Mouse (Mus musculus): ENCODE data around the gene Npsr1. TPM values are rescaled to one million over a fixed set of nuclear protein-coding genes. Genes with fewer than 3 reads are reported as not detected.
A peak's percentile ranks its signal among the peaks of the same experiment; 100 is the strongest.

Gene Npsr1
- polyA plus RNA-seq, 1 experiment from 2014 or later = not detected

GRCm38 (mm10) chr9:24189511-24190260 lies 91.9 kb downstream of the Npsr1 start:
- no peak overlapping the region for H3K27ac ChIP-seq (ENCODE audit: low read length)
- no peaks in the 10 kb centered on the region for H3K36me3 ChIP-seq (ENCODE audit: control insufficient read depth, insufficient read depth)
- no peaks in the 10 kb centered on the region for H3K4me1 ChIP-seq (ENCODE audit: control insufficient read depth, low read depth, low read length)
- H3K9me3 ChIP-seq (replicated peaks; ENCODE audit: control insufficient read depth, low read length) = no peaks in the 10 kb centered on the region
- no peak overlapping the region for H3K4me2 ChIP-seq (ENCODE audit: low read depth, low read length)
- ATAC-seq (ENCODE audit: low read depth) = no peak
- no peak overlapping the region for H3K9ac ChIP-seq (ENCODE audit: low read depth, low read length)
- 38% methylated on average over 2 of the region's 2 CpGs for WGBS (ENCODE audit: insufficient replicate concordance)
- no peaks in the 10 kb centered on the region for H3K27me3 ChIP-seq (ENCODE audit: control insufficient read depth, insufficient read depth, low read depth, low read length)
- H3K4me3 ChIP-seq (ENCODE audit: low read depth, low read length) = no peak overlapping the region

DNA sequence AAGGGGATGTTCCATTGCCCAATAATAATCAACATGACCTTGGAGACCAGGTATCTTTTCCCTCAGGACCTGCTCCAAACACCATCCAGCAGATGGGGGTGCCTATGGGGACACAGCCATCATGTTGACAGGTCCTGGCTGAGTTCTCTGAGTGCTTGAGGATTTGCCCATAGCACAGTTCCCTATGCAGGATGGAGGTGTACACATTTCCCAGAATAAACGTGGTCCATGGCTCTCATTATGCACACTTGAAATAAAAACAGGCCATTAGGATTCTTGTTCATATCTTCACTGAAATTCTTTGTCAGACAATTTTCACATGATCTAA lies 92.4 kb downstream of the Npsr1 start:
- no peak overlapping the region for H3K27ac ChIP-seq (ENCODE audit: low read length)

GRCm38 (mm10) chr9:24198254-24198653 lies 100.5 kb downstream of the Npsr1 start:
- Histone ChIP-seq H3K36me3 (ENCODE audit: control insufficient read depth, insufficient read depth) (no peaks in the 10 kb centered on the region), H3K27ac (ENCODE audit: low read length) (no peak overlapping the region), H3K4me1 (ENCODE audit: control insufficient read depth, low read depth, low read length) (no peaks in the 10 kb centered on the region), H3K9me3 (replicated peaks; ENCODE audit: control insufficient read depth, low read length) (no peaks in the 10 kb centered on the region), H3K27me3 (ENCODE audit: control insufficient read depth, insufficient read depth, low read depth, low read length) (no peaks in the 10 kb centered on the region), H3K4me3 (ENCODE audit: low read depth, low read length) (no peak overlapping the region), H3K9ac (ENCODE audit: low read depth, low read length) (no peak overlapping the region), H3K4me2 (ENCODE audit: low read depth, low read length) (no peak overlapping the region)
- WGBS (ENCODE audit: insufficient replicate concordance) = 17% methylated on average over 1 of the region's 1 CpGs
- no peak for ATAC-seq (ENCODE audit: low read depth)

More for the DNA sequence above, 92.4 kb downstream of the Npsr1 start:
- Histone ChIP-seq H3K27me3 (ENCODE audit: control insufficient read depth, insufficient read depth, low read depth, low read length) (no peaks in the 10 kb centered on the region), H3K9me3 (replicated peaks; ENCODE audit: control insufficient read depth, low read length) (no peaks in the 10 kb centered on the region), H3K4me1 (ENCODE audit: control insufficient read depth, low read depth, low read length) (no peaks in the 10 kb centered on the region), H3K4me3 (ENCODE audit: low read depth, low read length) (no peak overlapping the region), H3K4me2 (ENCODE audit: low read depth, low read length) (no peak overlapping the region), H3K9ac (ENCODE audit: low read depth, low read length) (no peak overlapping the region), H3K36me3 (ENCODE audit: control insufficient read depth, insufficient read depth) (no peaks in the 10 kb centered on the region)
- 39% methylated on average over 1 of the region's 1 CpGs for WGBS (ENCODE audit: insufficient replicate concordance)
- ATAC-seq (ENCODE audit: low read depth) = no peak

- Histone ChIP-seq H3K4me1 (ENCODE audit: control insufficient read depth, low read depth, low read length) (no peaks in the 10 kb centered on the region), H3K4me3 (ENCODE audit: low read depth, low read length) (no peak overlapping the region), H3K9me3 (replicated peaks; ENCODE audit: control insufficient read depth, low read length) (no peaks in the 10 kb centered on the region), H3K27me3 (ENCODE audit: control insufficient read depth, insufficient read depth, low read depth, low read length) (no peaks in the 10 kb centered on the region), H3K9ac (ENCODE audit: low read depth, low read length) (no peak overlapping the region), H3K4me2 (ENCODE audit: low read depth, low read length) (no peak overlapping the region), H3K36me3 (ENCODE audit: control insufficient read depth, insufficient read depth) (no peaks in the 10 kb centered on the region), H3K27ac (ENCODE audit: low read length) (no peak overlapping the region)
- WGBS (ENCODE audit: insufficient replicate concordance) = 74% methylated on average over 1 of the region's 1 CpGs
- ATAC-seq (ENCODE audit: low read depth) = no peak
Measured at GRCm38 (mm10) chr9:24211636-24212035, 113.8 kb downstream of the Npsr1 start.

- Histone ChIP-seq H3K9me3 (replicated peaks; ENCODE audit: control insufficient read depth, low read length) (no peaks in the 10 kb centered on the region), H3K27ac (ENCODE audit: low read length) (no peak overlapping the region), H3K4me2 (ENCODE audit: low read depth, low read length) (no peak overlapping the region), H3K9ac (ENCODE audit: low read depth, low read length) (no peak overlapping the region), H3K36me3 (ENCODE audit: control insufficient read depth, insufficient read depth) (no peaks in the 10 kb centered on the region), H3K4me3 (ENCODE audit: low read depth, low read length) (no peak overlapping the region), H3K4me1 (ENCODE audit: control insufficient read depth, low read depth, low read length) (no peaks in the 10 kb centered on the region), H3K27me3 (ENCODE audit: control insufficient read depth, insufficient read depth, low read depth, low read length) (no peaks in the 10 kb centered on the region)
- ATAC-seq (ENCODE audit: low read depth) = no peak
- 7% methylated on average over 1 of the region's 1 CpGs for WGBS (ENCODE audit: insufficient replicate concordance)
Measured at GRCm38 (mm10) chr9:24217721-24218120, 119.9 kb downstream of the Npsr1 start.

GRCm38 (mm10) chr9:24236461-24236860 lies 138.7 kb downstream of the Npsr1 start:
- no peak overlapping the region for H3K4me3 ChIP-seq (ENCODE audit: low read depth, low read length)
- H3K9ac ChIP-seq (ENCODE audit: low read depth, low read length) = no peak overlapping the region
- H3K4me2 ChIP-seq (ENCODE audit: low read depth, low read length) = no peak overlapping the region
- H3K9me3 ChIP-seq (replicated peaks; ENCODE audit: control insufficient read depth, low read length) = no peaks in the 10 kb centered on the region
- H3K36me3 ChIP-seq (ENCODE audit: control insufficient read depth, insufficient read depth) = no peaks in the 10 kb centered on the region
- no peaks in the 10 kb centered on the region for H3K4me1 ChIP-seq (ENCODE audit: control insufficient read depth, low read depth, low read length)
- no peak overlapping the region for H3K27ac ChIP-seq (ENCODE audit: low read length)
- 63% methylated on average over 1 of the region's 1 CpGs for WGBS (ENCODE audit: insufficient replicate concordance)
- ATAC-seq (ENCODE audit: low read depth) = no peak
- H3K27me3 ChIP-seq (ENCODE audit: control insufficient read depth, insufficient read depth, low read depth, low read length) = no peaks in the 10 kb centered on the region

- Histone ChIP-seq H3K27ac (ENCODE audit: low read length) (no peak overlapping the region), H3K4me3 (ENCODE audit: low read depth, low read length) (no peak overlapping the region), H3K9me3 (replicated peaks; ENCODE audit: control insufficient read depth, low read length) (no peaks in the 10 kb centered on the region), H3K9ac (ENCODE audit: low read depth, low read length) (no peak overlapping the region), H3K4me2 (ENCODE audit: low read depth, low read length) (no peak overlapping the region), H3K4me1 (ENCODE audit: control insufficient read depth, low read depth, low read length) (no peaks in the 10 kb centered on the region), H3K27me3 (ENCODE audit: control insufficient read depth, insufficient read depth, low read depth, low read length) (no peaks in the 10 kb centered on the region), H3K36me3 (ENCODE audit: control insufficient read depth, insufficient read depth) (no peaks in the 10 kb centered on the region)
- no peak for ATAC-seq (ENCODE audit: low read depth)
Measured at GRCm38 (mm10) chr9:24247557-24247956, 149.8 kb downstream of the Npsr1 start.

DNA sequence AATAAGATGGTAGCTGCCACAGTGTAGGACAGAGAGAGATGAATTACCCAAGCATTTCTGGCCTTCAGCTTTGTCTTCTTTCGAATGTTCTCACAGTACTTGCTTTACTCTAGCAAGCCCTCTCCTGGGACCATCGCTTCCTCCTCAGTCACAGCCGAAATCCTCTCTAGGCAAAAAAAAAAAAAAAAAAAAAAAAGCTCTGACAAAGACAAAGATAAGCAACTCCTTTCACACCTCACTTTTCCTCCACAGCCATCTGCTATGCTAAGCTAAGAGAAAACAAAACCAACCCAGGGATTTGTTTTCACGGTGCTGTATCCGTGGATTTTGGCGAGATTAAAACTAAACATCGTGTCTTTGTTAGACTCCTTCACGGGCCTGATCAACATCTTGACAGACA lies 156.4 kb downstream of the Npsr1 start:
- Histone ChIP-seq H3K9ac (ENCODE audit: low read depth, low read length) (no peak overlapping the region), H3K4me3 (ENCODE audit: low read depth, low read length) (no peak overlapping the region), H3K27me3 (ENCODE audit: control insufficient read depth, insufficient read depth, low read depth, low read length) (no peaks in the 10 kb centered on the region), H3K4me2 (ENCODE audit: low read depth, low read length) (no peak overlapping the region), H3K4me1 (ENCODE audit: control insufficient read depth, low read depth, low read length) (no peaks in the 10 kb centered on the region), H3K9me3 (replicated peaks; ENCODE audit: control insufficient read depth, low read length) (no peaks in the 10 kb centered on the region), H3K36me3 (ENCODE audit: control insufficient read depth, insufficient read depth) (no peaks in the 10 kb centered on the region), H3K27ac (ENCODE audit: low read length) (no peak overlapping the region)
- no peak for ATAC-seq (ENCODE audit: low read depth)
- 53% methylated on average over 8 of the region's 8 CpGs for WGBS (ENCODE audit: insufficient replicate concordance)

DNA sequence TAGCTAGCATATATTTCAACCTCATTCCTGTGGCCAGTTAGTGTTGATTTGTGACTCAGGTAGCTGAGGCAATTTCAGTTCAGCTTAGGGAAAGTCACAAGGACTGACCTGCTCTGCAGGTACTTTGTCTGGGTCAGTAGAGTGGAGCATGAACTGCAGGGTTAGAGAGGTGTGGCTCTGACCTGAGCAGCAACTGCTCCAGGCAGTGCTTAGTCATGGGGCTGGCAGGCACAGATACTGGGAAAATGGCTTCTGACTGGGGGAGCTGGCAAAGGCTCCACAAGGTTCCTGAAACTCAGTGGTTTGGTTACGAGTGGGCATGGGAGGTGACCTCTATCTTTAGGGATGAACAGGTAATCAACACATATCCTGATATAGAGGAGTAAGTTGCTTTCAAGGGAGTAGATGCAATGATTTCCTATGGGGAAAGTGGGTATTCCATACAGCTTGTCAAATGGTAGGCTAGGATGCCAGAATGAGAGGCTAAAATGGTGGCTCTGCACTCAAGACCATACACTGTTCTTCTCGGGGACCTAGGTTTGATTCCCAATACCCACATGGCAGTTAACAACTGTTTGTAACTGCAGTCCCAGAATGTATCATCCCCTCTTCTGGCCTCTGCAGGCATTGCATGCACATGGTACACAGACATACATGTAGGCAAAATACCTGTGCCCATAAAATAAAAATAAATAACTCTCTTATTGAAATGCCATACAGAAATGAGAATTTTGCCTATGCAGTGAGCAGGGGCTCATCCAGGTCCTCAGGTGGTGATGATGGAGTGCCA lies 182.9 kb downstream of the Npsr1 start:
- H3K9ac ChIP-seq (ENCODE audit: low read depth, low read length) = no peak overlapping the region
- peak overlapping the region; percentile 39; the same call in 1 of the 2 replicates for H3K4me2 ChIP-seq (ENCODE audit: low read depth, low read length)
- no peaks in the 10 kb centered on the region for H3K27me3 ChIP-seq (ENCODE audit: control insufficient read depth, insufficient read depth, low read depth, low read length)
- no peaks in the 10 kb centered on the region for H3K9me3 ChIP-seq (replicated peaks; ENCODE audit: control insufficient read depth, low read length)
- no peaks in the 10 kb centered on the region for H3K36me3 ChIP-seq (ENCODE audit: control insufficient read depth, insufficient read depth)
- WGBS (ENCODE audit: insufficient replicate concordance) = 37% methylated on average over 2 of the region's 2 CpGs
- peaks cover 20% of the 10 kb centered on the region for H3K4me1 ChIP-seq (ENCODE audit: control insufficient read depth, low read depth, low read length)
- no peak overlapping the region for H3K4me3 ChIP-seq (ENCODE audit: low read depth, low read length)
- peak; percentile 99 for ATAC-seq (ENCODE audit: low read depth)
- peak overlapping the region; percentile 72 for H3K27ac ChIP-seq (ENCODE audit: low read length)
